9 mouse cellular contexts compared by ENCODE assay signal in the genomic region with DNA sequence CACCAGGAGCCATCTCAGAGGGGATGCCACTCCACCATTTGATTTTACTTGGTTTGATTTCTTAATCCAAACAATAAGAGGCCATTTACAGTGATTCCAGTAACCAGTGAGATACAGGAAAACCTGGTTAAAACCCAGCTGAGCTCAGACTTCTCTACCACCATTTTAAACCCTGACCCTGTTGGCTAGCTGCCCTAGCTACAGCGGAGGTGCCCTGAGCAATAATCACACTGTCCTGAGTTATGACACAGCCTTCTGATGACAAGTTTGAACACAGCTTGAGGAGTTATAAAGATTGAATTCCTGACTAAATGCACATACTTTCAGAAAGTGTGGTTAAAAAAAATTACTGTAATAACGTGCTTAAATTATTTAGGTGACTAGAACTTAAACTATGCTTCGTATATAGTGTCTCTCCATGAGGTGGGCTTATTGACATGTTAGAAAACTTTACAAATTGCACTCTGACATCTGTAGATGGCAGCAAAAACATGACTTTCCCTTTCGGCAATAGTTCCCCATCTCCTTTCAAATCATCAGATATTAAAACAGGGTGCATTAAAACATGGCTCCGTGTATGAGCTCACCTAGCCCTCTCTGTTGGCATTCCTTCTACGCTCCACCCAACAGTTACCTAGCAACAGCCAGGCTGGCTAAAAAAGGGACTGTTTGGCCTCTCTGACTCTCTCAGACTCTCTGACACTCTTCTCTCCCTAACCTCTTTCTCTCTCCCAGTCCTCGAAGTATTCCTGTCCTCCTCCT. TPM values are rescaled to one million over a fixed set of nuclear protein-coding genes. Genes with fewer than 3 reads are reported as not detected.
DNase-seq lines count a peak whose midpoint lies in the region; ATAC-seq and TF ChIP-seq lines count a peak whose summit lies in the region.
"Had no signal": no experiment of that assay in that cellular context is flagged by ENCODE, and none has a peak within 500 bp of the region (broad histone marks: within the 10 kb centered on the region; RNA-seq: fewer than 3 reads in every experiment).

No protein-coding gene starts in this region.

- H3K36me3 ChIP-seq in kidney, adult 2 months (ENCODE audit: control insufficient read depth, insufficient read depth, low read length): no peaks in the 10 kb centered on the region
- no peaks in the 10 kb centered on the region for H3K36me3 ChIP-seq in midbrain, embryonic 15.5 days (replicated peaks)

- H3K9me3 ChIP-seq in midbrain, embryonic 15.5 days: no peaks in the 10 kb centered on the region

- no peak overlapping the region for H3K9ac ChIP-seq in midbrain, embryonic 15.5 days

- H3K27ac ChIP-seq in gastrocnemius, adult 2 months: no peak overlapping the region
- peak overlapping the region; percentile 55 for H3K27ac ChIP-seq in kidney, adult 2 months (ENCODE audit: insufficient read depth, low read depth, low read length)
- H3K27ac ChIP-seq in midbrain, embryonic 15.5 days: no peak overlapping the region

- H3K4me1 ChIP-seq in kidney, adult 2 months (ENCODE audit: control insufficient read depth, insufficient read depth, low read length): peaks cover 21% of the 10 kb centered on the region; the same call in 1 of the 2 replicates
- no peaks in the 10 kb centered on the region for H3K4me1 ChIP-seq in midbrain, embryonic 15.5 days

- intact Hi-C loops in gastrocnemius, adult 2 months (cut with DNase I): no loop called here

- ATAC-seq in midbrain, embryonic 15.5 days (replicated peaks): peak; percentile 76
- no peak for ATAC-seq in granulocyte monocyte progenitor cell, adult 5-6 weeks (replicated peaks; ENCODE audit: poor library complexity, severe bottlenecking)
- ATAC-seq in megakaryocyte progenitor cell, adult 5-6 weeks (replicated peaks; ENCODE audit: poor library complexity): no peak

- 31% methylated on average over 7 of the region's 7 CpGs for WGBS in kidney, adult 2 months
- WGBS in midbrain, embryonic 15.5 days: 62% methylated on average over 7 of the region's 7 CpGs

- no peak overlapping the region for H3K4me3 ChIP-seq in gastrocnemius, adult 2 months
- no peak overlapping the region for H3K4me3 ChIP-seq in kidney, adult 2 months (ENCODE audit: insufficient read depth, low read depth, low read length)
- no peak overlapping the region for H3K4me3 ChIP-seq in midbrain, embryonic 15.5 days

- TF ChIP-seq CTCF in gastrocnemius, adult 2 months (IDR thresholded peaks at IDR 0.05): peak; percentile 14; the same call in 1 of the 2 replicates
- TF ChIP-seq CTCF in kidney, adult 2 months (conservative IDR thresholded peaks at IDR 0.05; ENCODE audit: insufficient read depth, insufficient read length, low read depth, low read length): 0 out of 2 replicates have a peak, but pooled peaks have one; percentile 1

- TF ChIP-seq POLR2A in kidney, adult 2 months (IDR thresholded peaks at IDR 0.05; ENCODE audit: low read depth, low read length): no peak

- no peak overlapping the region for H3K4me2 ChIP-seq in midbrain, embryonic 15.5 days

- DNase-seq in gastrocnemius, adult 2 months: no peak
- DNase-seq in gastrocnemius, postnatal 10 days: no peak
- DNase-seq in 3T3-L1 (ENCODE audit: low read depth, low spot score): peak; percentile 58
- DNase-seq in adrenal gland, postnatal 36 days: peak; percentile 14 to 47
- peak; percentile 76 for DNase-seq in kidney, adult 2 months

- H3K27me3 ChIP-seq in kidney, adult 2 months (replicated peaks; ENCODE audit: control insufficient read depth, insufficient read depth, low read length): no peaks in the 10 kb centered on the region
- H3K27me3 ChIP-seq in midbrain, embryonic 15.5 days (replicated peaks): no peaks in the 10 kb centered on the region

RNA-seq across cellular contexts. Expression of gene Gm11099, which starts 29.1 kb away (rescaled TPM):
- not detected for total RNA-seq in gastrocnemius, adult 2 months (2021)
- not detected for total RNA-seq in gastrocnemius, postnatal 10 days (2021)
- not detected for total RNA-seq in adrenal gland, postnatal 36 days (2021)
- polyA plus RNA-seq in kidney, adult 2 months (2012; rRNA removed): not detected in 2 replicates
- not detected in 2 replicates for polyA plus RNA-seq in midbrain, embryonic 15.5 days (2015; fragmentation: Nextera tagmentation; extraction: Ambion mirVana)
- not detected in 2 replicates for total RNA-seq in granulocyte monocyte progenitor cell, adult 5-6 weeks (2014; fragmentation: Nextera tagmentation)
- total RNA-seq in granulocyte monocyte progenitor cell, adult 5-6 weeks (2017): not detected in 2 replicates
- total RNA-seq in megakaryocyte progenitor cell, adult 5-6 weeks (2015): not detected in 2 replicates
- total RNA-seq in megakaryocyte progenitor cell, adult 5-6 weeks (2017): not detected in 2 replicates
- polyA plus RNA-seq: spleen, adult 2 months had no signal

Comparison
In these comparisons a context has a peak if more than half of its experiments do, and no peak if none do; other contexts are left out.
1. DNase-seq: peak in 3T3-L1 (single experiment), adrenal gland, postnatal 36 days (2 of 2) and kidney, adult 2 months (single experiment); none in gastrocnemius, adult 2 months (single experiment) and gastrocnemius, postnatal 10 days (single experiment).